Comparison of ENCODE assay signal across 13 mouse cellular contexts in genomic region chr11:75540209-75540608, GRCm38 (mm10). TPM values are rescaled to one million over a fixed set of nuclear protein-coding genes. Genes with fewer than 3 reads are reported as not detected.
DNase-seq lines count a peak whose midpoint lies in the region; ATAC-seq lines count a peak whose summit lies in the region.
"Had no signal": no experiment of that assay in that cellular context is flagged by ENCODE, and none has a peak within 500 bp of the region (broad histone marks: within the 10 kb centered on the region; RNA-seq: fewer than 3 reads in every experiment).

No protein-coding gene starts in this region.

- intact Hi-C loops in gastrocnemius, postnatal 36 days (cut with DNase I), result no loop called here

- no peak overlapping the region for H3K4me2 ChIP-seq in hindbrain, embryonic 15.5 days
- no peak overlapping the region for H3K4me2 ChIP-seq in hindbrain, embryonic 11.5 days (replicated peaks; ENCODE audit: low read depth, low read length)
- no peak overlapping the region for H3K4me2 ChIP-seq in neural tube, embryonic 13.5 days
- no peak overlapping the region for H3K4me2 ChIP-seq in neural tube, embryonic 14.5 days (ENCODE audit: low read depth, low read length)
- H3K4me2 ChIP-seq: forebrain, embryonic 13.5 days; heart, embryonic 15.5 days had no signal

- H3K4me3 ChIP-seq in hindbrain, embryonic 15.5 days, result no peak overlapping the region
- no peak overlapping the region for H3K4me3 ChIP-seq in hindbrain, embryonic 11.5 days (ENCODE audit: low read depth, low read length)
- no peak overlapping the region for H3K4me3 ChIP-seq in neural tube, embryonic 13.5 days
- H3K4me3 ChIP-seq in neural tube, embryonic 14.5 days (ENCODE audit: low read depth, low read length), result no peak overlapping the region
- H3K4me3 ChIP-seq: forebrain, embryonic 13.5 days; heart, embryonic 15.5 days had no signal

- peak; percentile 61 for DNase-seq in gastrocnemius, adult 18-20 months (ENCODE audit: low spot score)
- DNase-seq in gastrocnemius, postnatal 36 days, result no peak
- no peak for DNase-seq in hindbrain, embryonic 11.5 days (ENCODE audit: low spot score)
- no peak for DNase-seq in neural tube, embryonic 10.5 days (ENCODE audit: extremely low spot score, low spot score)
- DNase-seq in spleen, postnatal 36 days (ENCODE audit: low spot score in 2 of 2), result no peak
- DNase-seq: adrenal gland, adult 2 months; cerebellum, adult 8-10 months; right cerebral cortex, postnatal 4 days had no signal

- no peaks in the 10 kb centered on the region for H3K9me3 ChIP-seq in hindbrain, embryonic 15.5 days
- no peaks in the 10 kb centered on the region for H3K9me3 ChIP-seq in hindbrain, embryonic 11.5 days (ENCODE audit: control insufficient read depth, low read length)
- no peaks in the 10 kb centered on the region for H3K9me3 ChIP-seq in neural tube, embryonic 13.5 days
- H3K9me3 ChIP-seq in neural tube, embryonic 14.5 days (ENCODE audit: control insufficient read depth, low read length), result no peaks in the 10 kb centered on the region
- H3K9me3 ChIP-seq: forebrain, embryonic 13.5 days; heart, embryonic 15.5 days had no signal

- H3K27me3 ChIP-seq in hindbrain, embryonic 15.5 days, result no peaks in the 10 kb centered on the region
- H3K27me3 ChIP-seq in hindbrain, embryonic 11.5 days (ENCODE audit: control insufficient read depth, insufficient read depth, low read length), result no peaks in the 10 kb centered on the region
- H3K27me3 ChIP-seq in neural tube, embryonic 13.5 days, result no peaks in the 10 kb centered on the region
- no peaks in the 10 kb centered on the region for H3K27me3 ChIP-seq in neural tube, embryonic 14.5 days (ENCODE audit: control insufficient read depth, insufficient read depth, low read length)
- H3K27me3 ChIP-seq: forebrain, embryonic 13.5 days; heart, embryonic 15.5 days had no signal

- peak overlapping the region; percentile 31 for H3K27ac ChIP-seq in hindbrain, embryonic 15.5 days (replicated peaks)
- H3K27ac ChIP-seq in hindbrain, embryonic 11.5 days (ENCODE audit: low read depth, low read length), result no peak overlapping the region
- 0 out of 2 replicates have a peak overlapping the region, but pooled peaks have one; percentile 6 for H3K27ac ChIP-seq in neural tube, embryonic 13.5 days (replicated peaks)
- H3K27ac ChIP-seq in neural tube, embryonic 14.5 days (ENCODE audit: low read depth, low read length), result 0 out of 2 replicates have a peak overlapping the region, but pooled peaks have one; percentile 7
- H3K27ac ChIP-seq: forebrain, embryonic 13.5 days had no signal

- H3K9ac ChIP-seq in hindbrain, embryonic 15.5 days, result no peak overlapping the region
- H3K9ac ChIP-seq in hindbrain, embryonic 11.5 days (ENCODE audit: low read depth, low read length), result no peak overlapping the region
- H3K9ac ChIP-seq in neural tube, embryonic 13.5 days, result no peak overlapping the region
- no peak overlapping the region for H3K9ac ChIP-seq in neural tube, embryonic 14.5 days (replicated peaks; ENCODE audit: low read depth, low read length)
- H3K9ac ChIP-seq: forebrain, embryonic 13.5 days; heart, embryonic 15.5 days had no signal

- no peak for ATAC-seq in hindbrain, embryonic 15.5 days (ENCODE audit: low FRiP score, low read depth)
- ATAC-seq in hindbrain, embryonic 11.5 days (ENCODE audit: low FRiP score), result no peak
- ATAC-seq in neural tube, embryonic 13.5 days (ENCODE audit: low read depth), result no peak
- no peak for ATAC-seq in neural tube, embryonic 14.5 days (ENCODE audit: low read depth)
- ATAC-seq: forebrain, embryonic 13.5 days had no signal

- H3K36me3 ChIP-seq in hindbrain, embryonic 15.5 days, result peaks cover 6% of the 10 kb centered on the region; the same call in 1 of the 2 replicates
- H3K36me3 ChIP-seq in hindbrain, embryonic 11.5 days (ENCODE audit: control insufficient read depth, insufficient read depth, low read length), result no peaks in the 10 kb centered on the region
- H3K36me3 ChIP-seq in neural tube, embryonic 13.5 days, result peaks cover 17% of the 10 kb centered on the region
- peaks cover 2% of the 10 kb centered on the region for H3K36me3 ChIP-seq in neural tube, embryonic 14.5 days (ENCODE audit: control insufficient read depth, insufficient read depth, low read length)
- H3K36me3 ChIP-seq: heart, embryonic 15.5 days had no signal

- H3K4me1 ChIP-seq in hindbrain, embryonic 15.5 days (replicated peaks), result peaks cover 48% of the 10 kb centered on the region
- peaks cover 2% of the 10 kb centered on the region for H3K4me1 ChIP-seq in hindbrain, embryonic 11.5 days (replicated peaks; ENCODE audit: control insufficient read depth, insufficient read depth, low read length)
- H3K4me1 ChIP-seq in neural tube, embryonic 13.5 days (replicated peaks), result peaks cover 54% of the 10 kb centered on the region
- H3K4me1 ChIP-seq in neural tube, embryonic 14.5 days (ENCODE audit: control insufficient read depth, insufficient read depth, low read length), result peaks cover 22% of the 10 kb centered on the region

- 87% methylated on average over 8 of the region's 8 CpGs for WGBS in hindbrain, embryonic 15.5 days
- WGBS in hindbrain, embryonic 11.5 days, result 86% methylated on average over 8 of the region's 8 CpGs
- WGBS in neural tube, embryonic 13.5 days, result 86% methylated on average over 8 of the region's 8 CpGs
- WGBS in neural tube, embryonic 14.5 days, result 89% methylated on average over 8 of the region's 8 CpGs

RNA-seq across cellular contexts. Expression of gene Slc43a2, which starts 8.7 kb away (rescaled TPM):
- 10 to 100 TPM; 24.0 to 32.2 TPM for total RNA-seq in gastrocnemius, adult 18-20 months (2021)
- total RNA-seq in gastrocnemius, postnatal 36 days (2021), result 10 to 100 TPM; 17.6 to 26.9 TPM
- 15.2 and 17.6 TPM in 2 replicates for polyA plus RNA-seq in hindbrain, embryonic 15.5 days (2015; fragmentation: Nextera tagmentation; extraction: Ambion mirVana)
- polyA plus RNA-seq in hindbrain, embryonic 11.5 days (2014; fragmentation: Nextera tagmentation; extraction: Ambion mirVana), result 5.5 and 5.9 TPM in 2 replicates
- polyA plus RNA-seq in neural tube, embryonic 13.5 days (2015; fragmentation: Nextera tagmentation; extraction: Ambion mirVana), result 17.5 and 20.4 TPM in 2 replicates
- 15.5 and 17.0 TPM in 2 replicates for polyA plus RNA-seq in neural tube, embryonic 14.5 days (2014; fragmentation: Nextera tagmentation; extraction: Ambion mirVana)

RNA-seq across cellular contexts. Expression of gene Scarf1, which starts 26.9 kb away (rescaled TPM):
- 1 to 10 TPM; 2.4 to 3.3 TPM for total RNA-seq in gastrocnemius, adult 18-20 months (2021)
- total RNA-seq in gastrocnemius, postnatal 36 days (2021), result 1 to 10 TPM; 2.8 to 3.1 TPM
- 4.0 and 4.5 TPM in 2 replicates for polyA plus RNA-seq in hindbrain, embryonic 15.5 days (2015; fragmentation: Nextera tagmentation; extraction: Ambion mirVana)
- polyA plus RNA-seq in hindbrain, embryonic 11.5 days (2014; fragmentation: Nextera tagmentation; extraction: Ambion mirVana), result 3.4 and 4.0 TPM in 2 replicates
- 4.7 TPM in 2 replicates for polyA plus RNA-seq in neural tube, embryonic 13.5 days (2015; fragmentation: Nextera tagmentation; extraction: Ambion mirVana)
- polyA plus RNA-seq in neural tube, embryonic 14.5 days (2014; fragmentation: Nextera tagmentation; extraction: Ambion mirVana), result 1.8 and 3.8 TPM in 2 replicates

RNA-seq across cellular contexts. Expression of gene Rilp, which starts 30.3 kb away (rescaled TPM):
- total RNA-seq in gastrocnemius, adult 18-20 months (2021), result 10 to 100 TPM; 31.5 to 32.4 TPM
- 10 to 100 TPM; 39.1 to 40.1 TPM for total RNA-seq in gastrocnemius, postnatal 36 days (2021)
- 2.7 and 3.1 TPM in 2 replicates for polyA plus RNA-seq in hindbrain, embryonic 15.5 days (2015; fragmentation: Nextera tagmentation; extraction: Ambion mirVana)
- polyA plus RNA-seq in hindbrain, embryonic 11.5 days (2014; fragmentation: Nextera tagmentation; extraction: Ambion mirVana), result 0.63 and 0.66 TPM in 2 replicates
- polyA plus RNA-seq in neural tube, embryonic 13.5 days (2015; fragmentation: Nextera tagmentation; extraction: Ambion mirVana), result 0.54 and 1.7 TPM in 2 replicates
- polyA plus RNA-seq in neural tube, embryonic 14.5 days (2014; fragmentation: Nextera tagmentation; extraction: Ambion mirVana), result 2.8 and 3.5 TPM in 2 replicates

RNA-seq across cellular contexts. Expression of gene Pitpna, which starts 47.7 kb away (rescaled TPM):
- 100 to 1,000 TPM; 168 to 172 TPM for total RNA-seq in gastrocnemius, adult 18-20 months (2021)
- total RNA-seq in gastrocnemius, postnatal 36 days (2021), result 100 to 1,000 TPM; 186 to 223 TPM
- 120 and 124 TPM in 2 replicates for polyA plus RNA-seq in hindbrain, embryonic 15.5 days (2015; fragmentation: Nextera tagmentation; extraction: Ambion mirVana)
- 96.2 and 99.5 TPM in 2 replicates for polyA plus RNA-seq in hindbrain, embryonic 11.5 days (2014; fragmentation: Nextera tagmentation; extraction: Ambion mirVana)
- polyA plus RNA-seq in neural tube, embryonic 13.5 days (2015; fragmentation: Nextera tagmentation; extraction: Ambion mirVana), result 122 and 128 TPM in 2 replicates
- polyA plus RNA-seq in neural tube, embryonic 14.5 days (2014; fragmentation: Nextera tagmentation; extraction: Ambion mirVana), result 128 TPM in 2 replicates

RNA-seq across cellular contexts. Expression of gene Prpf8, which starts 53.6 kb away (rescaled TPM):
- total RNA-seq in gastrocnemius, adult 18-20 months (2021), result 10 to 100 TPM; 70.1 to 70.9 TPM
- 10 to 100 TPM; 56.1 to 64.1 TPM for total RNA-seq in gastrocnemius, postnatal 36 days (2021)
- 51.2 and 54.6 TPM in 2 replicates for polyA plus RNA-seq in hindbrain, embryonic 15.5 days (2015; fragmentation: Nextera tagmentation; extraction: Ambion mirVana)
- polyA plus RNA-seq in hindbrain, embryonic 11.5 days (2014; fragmentation: Nextera tagmentation; extraction: Ambion mirVana), result 86.6 and 89.6 TPM in 2 replicates
- 47.3 and 51.3 TPM in 2 replicates for polyA plus RNA-seq in neural tube, embryonic 13.5 days (2015; fragmentation: Nextera tagmentation; extraction: Ambion mirVana)
- 65.0 and 82.8 TPM in 2 replicates for polyA plus RNA-seq in neural tube, embryonic 14.5 days (2014; fragmentation: Nextera tagmentation; extraction: Ambion mirVana)
